Mouse (Mus musculus) CH12.LX (cell line): ENCODE data around the gene Nbea. TPM values are rescaled to one million over a fixed set of nuclear protein-coding genes. Genes with fewer than 3 reads are reported as not detected.

Experiments
- DNase-seq: peaks from one replicate; pipeline ENCODE4 v3.0.0-alpha.2; 2013; ENCODE audit errors: extremely low read depth
- H3K27ac ChIP-seq: 2 replicates; pipeline ENCODE4 v1.5.1; 2012; ENCODE audit warnings: low read depth, mild to moderate bottlenecking, control low read depth, moderate library complexity; ENCODE audit not compliant: insufficient read depth
- H3K27me3 ChIP-seq: replicated peaks from 2 replicates; pipeline ENCODE3; 2012; ENCODE audit warnings: inconsistent platforms
- H3K36me3 ChIP-seq, 2 experiments: replicated peaks in 1 of 2; 2 replicates each; pipeline versions ENCODE3 to v1.6.1; 2012; ENCODE audit warnings: inconsistent platforms in 1 of 2, low read length in 1 of 2, mild to moderate bottlenecking in 1 of 2, mixed read lengths in 1 of 2, moderate library complexity in 1 of 2; ENCODE audit not compliant: control insufficient read depth in 1 of 2, insufficient read depth in 1 of 2
- H3K4me1 ChIP-seq, 2 experiments: 2 replicates each; pipeline ENCODE4 v1.6.1; 2012; ENCODE audit warnings: inconsistent platforms in 1 of 2, moderate library complexity in 1 of 2; ENCODE audit not compliant: insufficient read depth in 2 of 2, control insufficient read depth in 1 of 2
- H3K4me2 ChIP-seq: 2 replicates; pipeline ENCODE4 v1.6.1; 2012; ENCODE audit warnings: low read depth, mild to moderate bottlenecking, control low read depth; ENCODE audit not compliant: poor library complexity, insufficient read depth, severe bottlenecking
- H3K4me3 ChIP-seq, 3 experiments: fragments of 150-350 bp in 1 of 3; sonication (generic) in 1 of 3; replicated peaks in 1 of 3; 2 replicates each; pipeline versions ENCODE3 to v1.5.1; 2011 to 2012; ENCODE audit warnings: low read depth in 2 of 3, low read length in 2 of 3, mild to moderate bottlenecking in 2 of 3, moderate library complexity in 2 of 3, control low read depth in 1 of 3, improper control_type of control experiment in 1 of 3, inconsistent platforms in 1 of 3, mixed read lengths in 1 of 3; ENCODE audit not compliant: poor library complexity in 1 of 3
- H3K79me2 ChIP-seq: replicated peaks from 2 replicates; pipeline ENCODE4 v1.6.1; 2012; ENCODE audit warnings: mild to moderate bottlenecking, moderate library complexity; ENCODE audit not compliant: control insufficient read depth, poor library complexity, insufficient read depth, severe bottlenecking; ENCODE audit errors: extremely low read depth
- H3K9ac ChIP-seq: 2 replicates; pipeline ENCODE4 v1.6.1; 2012; ENCODE audit warnings: low read depth, mild to moderate bottlenecking, control low read depth, moderate library complexity; ENCODE audit not compliant: insufficient read depth
- H3K9me3 ChIP-seq: replicated peaks from 2 replicates; pipeline ENCODE3; 2012; ENCODE audit warnings: low read length, inconsistent platforms, mixed read lengths
- BHLHE40 ChIP-seq: IDR thresholded peaks from 2 replicates; pipeline ENCODE4 v1.6.1; 2011; ENCODE audit warnings: mild to moderate bottlenecking, low read depth, low read length, improper control_type of control experiment
- CHD2 ChIP-seq: IDR thresholded peaks from 2 replicates; pipeline ENCODE4 v1.6.1; 2011; ENCODE audit warnings: low read length, improper control_type of control experiment
- CTCF ChIP-seq, 2 experiments: IDR thresholded peaks in 1 of 2; conservative IDR thresholded peaks in 1 of 2; 2 replicates each; pipeline ENCODE4 v1.5.1; 2011 to 2012; ENCODE audit warnings: low read depth in 2 of 2, low read length in 2 of 2, improper control_type of control experiment in 1 of 2, inconsistent platforms in 1 of 2, mild to moderate bottlenecking in 1 of 2, moderate library complexity in 1 of 2
- ELF1 ChIP-seq: IDR thresholded peaks from 2 replicates; pipeline ENCODE4 v1.6.1; 2014; ENCODE audit warnings: low read depth, mild to moderate bottlenecking, inconsistent platforms, low read length, improper control_type of control experiment
- ETS1 ChIP-seq: conservative IDR thresholded peaks from 2 replicates; pipeline ENCODE4 v1.6.1; 2012; ENCODE audit warnings: low read depth, mild to moderate bottlenecking, inconsistent platforms, low read length, improper control_type of control experiment, moderate library complexity
- GABPA ChIP-seq: IDR thresholded peaks from 2 replicates; pipeline ENCODE4 v1.6.1; 2012; ENCODE audit warnings: low read depth, low read length, improper control_type of control experiment, inconsistent platforms; ENCODE audit not compliant: insufficient replicate concordance
- HCFC1 ChIP-seq: IDR thresholded peaks from 2 replicates; pipeline ENCODE4 v1.6.1; 2012; ENCODE audit warnings: low read depth, mild to moderate bottlenecking, inconsistent platforms, low read length, improper control_type of control experiment
- IRF4 ChIP-seq: IDR thresholded peaks from 2 replicates; pipeline ENCODE4 v1.6.1; 2014; ENCODE audit warnings: low read depth, mild to moderate bottlenecking, inconsistent platforms, low read length, improper control_type of control experiment
- JUND ChIP-seq: conservative IDR thresholded peaks from 2 replicates; pipeline ENCODE4 v1.6.1; 2011; ENCODE audit warnings: low read depth, low read length, improper control_type of control experiment
- MAFK ChIP-seq: IDR thresholded peaks from 2 replicates; pipeline ENCODE4 v1.6.1; 2011; ENCODE audit warnings: low read length, improper control_type of control experiment; ENCODE audit not compliant: insufficient replicate concordance
- MAX ChIP-seq: IDR thresholded peaks from 2 replicates; pipeline ENCODE4 v1.6.1; 2011; ENCODE audit warnings: low read length, improper control_type of control experiment
- MAZ ChIP-seq: IDR thresholded peaks from 2 replicates; pipeline ENCODE4 v1.6.1; 2012; ENCODE audit warnings: low read depth, mild to moderate bottlenecking, inconsistent platforms, low read length, improper control_type of control experiment, moderate library complexity
- MEF2A ChIP-seq: IDR thresholded peaks from 2 replicates; pipeline ENCODE4 v1.6.1; 2014; ENCODE audit warnings: low read depth, mild to moderate bottlenecking, inconsistent platforms, low read length, improper control_type of control experiment, borderline replicate concordance
- MXI1 ChIP-seq: IDR thresholded peaks from 2 replicates; pipeline ENCODE4 v1.6.1; 2011; ENCODE audit warnings: mild to moderate bottlenecking, low read depth, low read length, improper control_type of control experiment
- MYC ChIP-seq: IDR thresholded peaks from 2 replicates; pipeline ENCODE4 v1.6.1; 2011; ENCODE audit warnings: low read depth, mild to moderate bottlenecking, improper control_type of control experiment, low read length
- NELFE ChIP-seq: IDR thresholded peaks from 2 replicates; pipeline ENCODE4 v1.6.1; 2011; ENCODE audit warnings: low read depth, low read length, improper control_type of control experiment
- NRF1 ChIP-seq: IDR thresholded peaks from 2 replicates; pipeline ENCODE4 v1.6.1; 2014; ENCODE audit warnings: low read depth, mild to moderate bottlenecking, inconsistent platforms, low read length, improper control_type of control experiment, moderate library complexity
- PAX5 ChIP-seq: IDR thresholded peaks from 2 replicates; pipeline ENCODE4 v1.6.1; 2012; ENCODE audit warnings: low read length, inconsistent platforms, mixed read lengths
- POLR2A ChIP-seq: IDR thresholded peaks from 2 replicates; pipeline ENCODE4 v1.6.1; 2011; ENCODE audit warnings: low read depth, mild to moderate bottlenecking, improper control_type of control experiment, low read length
- RAD21 ChIP-seq: IDR thresholded peaks from 2 replicates; pipeline ENCODE4 v1.6.1; 2011; ENCODE audit warnings: low read depth, mild to moderate bottlenecking, low read length, improper control_type of control experiment, moderate library complexity
- RCOR1 ChIP-seq: conservative IDR thresholded peaks from 2 replicates; pipeline ENCODE4 v1.6.1; 2012; ENCODE audit warnings: low read depth, mild to moderate bottlenecking, inconsistent platforms, low read length, improper control_type of control experiment
- SIN3A ChIP-seq: IDR thresholded peaks from 2 replicates; pipeline ENCODE4 v1.6.1; 2012; ENCODE audit warnings: low read length, improper control_type of control experiment, inconsistent platforms
- SMC3 ChIP-seq: IDR thresholded peaks from 2 replicates; pipeline ENCODE4 v1.6.1; 2011; ENCODE audit warnings: low read depth, low read length, improper control_type of control experiment
- TBP ChIP-seq: conservative IDR thresholded peaks from 2 replicates; pipeline ENCODE4 v1.6.1; 2011; ENCODE audit warnings: low read depth, low read length, improper control_type of control experiment
- TCF12 ChIP-seq: IDR thresholded peaks from 2 replicates; pipeline ENCODE4 v1.6.1; 2014; ENCODE audit warnings: low read depth, mild to moderate bottlenecking, inconsistent platforms, low read length, improper control_type of control experiment
- USF2 ChIP-seq: conservative IDR thresholded peaks from 2 replicates; pipeline ENCODE4 v1.6.1; 2011; ENCODE audit warnings: low read depth, low read length, improper control_type of control experiment
- ZC3H11A ChIP-seq: IDR thresholded peaks from 2 replicates; pipeline ENCODE4 v1.6.1; 2012; ENCODE audit warnings: low read depth, mild to moderate bottlenecking, inconsistent platforms, low read length, improper control_type of control experiment
- ZKSCAN1 ChIP-seq: IDR thresholded peaks from 2 replicates; pipeline ENCODE4 v1.6.1; 2012; ENCODE audit warnings: low read depth, inconsistent platforms, low read length, improper control_type of control experiment, borderline replicate concordance
- ZMIZ1 ChIP-seq: IDR thresholded peaks from 2 replicates; pipeline ENCODE4 v1.6.1; 2012; ENCODE audit warnings: low read depth, mild to moderate bottlenecking, inconsistent platforms, low read length, improper control_type of control experiment
- dilution Hi-C: fragments of 300-500 bp; cut with MboI; formaldehyde crosslinking; loops from 2 replicates; pipeline ENCODE4 v1.14.3; 2020; ENCODE audit warnings: low sequenced_read_pairs; ENCODE audit not compliant: extremely low pct_unique_long_range_greater_than_20kb, extremely low pct_ligation_motif_present
- in situ Hi-C: fragments of 300-500 bp; cut with MboI; formaldehyde crosslinking; loops from 3 replicates; pipeline ENCODE4 v1.14.3; 2019; ENCODE audit warnings: low sequenced_read_pairs, low pct_ligation_motif_present, low pct_unique_long_range_greater_than_20kb, mixed read lengths
- polyA plus RNA-seq: library from polyadenylated mRNA; unstranded; fragments of >175 nt; gene quantifications from 2 replicates; pipeline ENCODE4 v1.2.1, GENCODE M21; 2012; ENCODE audit warnings: low read depth; ENCODE audit not compliant: insufficient read length
- total RNA-seq, 2 experiments: library from RNA; depleted of rRNA; stranded (reverse); fragments of 300-350 nt in 1 of 2; fragments of >200 nt in 1 of 2; gene quantifications; 2 replicates each; pipeline ENCODE4 v1.2.3; 2012 to 2014

The Nbea gene
- total and polyA plus RNA-seq, 3 experiments, result 0.04 TPM; not detected in 2

DNA sequence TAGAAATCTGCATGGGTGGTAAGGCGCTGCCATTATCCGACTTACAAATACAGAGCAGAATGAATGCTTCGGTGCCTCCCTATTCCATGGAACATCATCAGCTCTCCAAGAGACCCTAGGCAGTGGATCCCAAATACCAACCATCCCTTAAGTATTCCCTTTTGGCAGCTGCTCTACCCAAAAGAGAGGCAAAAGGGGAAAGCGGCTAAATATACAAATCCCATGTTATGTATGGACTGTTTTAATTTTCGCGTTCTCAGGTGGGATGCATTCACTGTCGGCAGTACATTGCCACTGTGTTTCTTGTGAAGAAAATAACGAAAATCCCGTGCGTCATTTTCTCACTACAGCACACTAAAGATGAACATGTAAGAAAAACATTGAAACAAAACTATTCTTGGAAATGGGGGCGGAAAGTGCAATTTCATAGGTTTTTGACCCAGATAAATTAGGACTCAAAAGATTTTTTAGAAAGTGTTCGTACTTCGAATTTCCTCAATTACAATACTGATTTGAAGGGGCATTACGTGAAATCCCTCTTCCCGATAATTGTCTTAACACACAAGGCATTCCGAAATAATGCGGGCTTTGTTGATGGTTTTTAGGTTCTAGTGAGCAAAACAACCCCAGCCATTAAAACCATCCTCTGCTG is 396.5 kb downstream of the Nbea start:
- no peak overlapping the region for H3K4me3 ChIP-seq
- no peaks in the 10 kb centered on the region for H3K36me3 ChIP-seq
- H3K27me3 ChIP-seq, result no peaks in the 10 kb centered on the region
- H3K9ac ChIP-seq, result no peak overlapping the region
- no peak overlapping the region for H3K4me2 ChIP-seq
- dilution Hi-C loops (no loop called here), in situ Hi-C loops (no loop called here)
- H3K4me1 ChIP-seq, result no peaks in the 10 kb centered on the region
- peaks cover 63% of the 10 kb centered on the region for H3K9me3 ChIP-seq
- TF ChIP-seq POLR2A (no peak), ZC3H11A (no peak), CHD2 (no peak), RCOR1 (no peak), TCF12 (no peak), NRF1 (no peak), ZKSCAN1 (no peak), MYC (no peak), ZMIZ1 (no peak), MAZ (no peak), CTCF (conservative IDR thresholded peaks at IDR 0.05 in 1 of 2, IDR thresholded peaks at IDR 0.05 in 1 of 2; ENCODE audit: low read depth in 2 of 2, low read length in 2 of 2) (no peak), GABPA (no peak), USF2 (no peak), MEF2A (no peak), SMC3 (no peak), MAFK (no peak), ELF1 (no peak), MAX (no peak), HCFC1 (no peak), MXI1 (no peak)
- no peaks in the 10 kb centered on the region for H3K79me2 ChIP-seq
- H3K27ac ChIP-seq, result no peak overlapping the region
- DNase-seq, result no peak

DNA sequence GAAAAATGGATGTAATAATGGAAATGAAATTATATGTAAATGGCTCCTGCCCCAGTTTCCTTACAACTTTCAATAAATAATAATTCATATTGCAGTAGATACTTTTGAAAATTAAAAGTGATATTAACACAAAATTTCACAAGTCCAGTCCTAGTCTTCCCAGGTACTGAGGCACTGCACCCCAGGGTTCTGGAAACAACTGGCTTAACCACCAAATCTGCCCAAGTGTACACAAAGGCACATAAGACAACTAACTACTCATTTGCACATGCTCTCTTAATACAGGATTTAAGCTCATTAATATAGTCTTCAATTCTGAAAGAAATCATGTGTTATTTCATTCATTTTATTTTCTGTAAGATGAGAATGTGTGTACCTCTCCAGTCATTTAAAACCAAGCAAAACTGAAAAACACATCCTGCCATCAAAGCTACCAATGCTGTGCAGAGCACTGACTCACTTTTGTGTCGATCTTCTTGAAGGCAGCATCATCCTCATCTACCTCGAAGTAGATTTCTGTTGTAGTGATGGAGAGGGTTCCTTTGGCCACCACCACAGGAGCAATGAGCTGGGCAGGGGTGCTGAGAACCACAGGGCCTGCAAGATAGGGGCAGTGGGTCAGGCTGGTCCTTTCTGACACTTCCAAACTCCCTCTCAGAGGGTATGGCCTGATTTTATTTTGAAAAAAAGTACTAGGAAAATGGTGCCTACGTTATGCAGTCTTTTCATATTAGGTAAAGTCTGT is 397.3 kb downstream of the Nbea start:
- H3K4me2 ChIP-seq, result no peak overlapping the region
- DNase-seq, result no peak
- H3K36me3 ChIP-seq, result no peaks in the 10 kb centered on the region
- in situ Hi-C loops, result no loop called here
- H3K9me3 ChIP-seq, result peaks cover 63% of the 10 kb centered on the region
- no peak overlapping the region for H3K27ac ChIP-seq
- no peaks in the 10 kb centered on the region for H3K4me1 ChIP-seq
- no peaks in the 10 kb centered on the region for H3K27me3 ChIP-seq
- no peaks in the 10 kb centered on the region for H3K79me2 ChIP-seq
- no peak for TF ChIP-seq ETS1
- TF ChIP-seq NELFE, result no peak
- no peak for TF ChIP-seq RAD21
- TF ChIP-seq JUND, result no peak
- TF ChIP-seq ELF1, result no peak
- TF ChIP-seq PAX5, result no peak
- no peak for TF ChIP-seq SMC3
- no peak for TF ChIP-seq TBP
- TF ChIP-seq SIN3A, result no peak
- no peak for TF ChIP-seq IRF4
- TF ChIP-seq BHLHE40, result no peak
- no peak for TF ChIP-seq TCF12
- TF ChIP-seq, all 38 proteins: peak for 0
- dilution Hi-C loops, result no loop called here
- Histone ChIP-seq H3K9ac (no peak overlapping the region), H3K4me3 (no peak overlapping the region)
